Mouse (Mus musculus) lung, embryonic 14.5 days (tissue): ENCODE measurements around the gene Cdcp2. TPM values are rescaled to one million over a fixed set of nuclear protein-coding genes. Genes with fewer than 3 reads are reported as not detected.

Experiments used
- ATAC-seq: fragments of 200-750 bp; cut with Nextera tagmentation; 2 replicates; pipeline ENCODE4 v1.8.0; 2017; ENCODE audit warnings: mild to moderate bottlenecking, moderate TSS enrichment, moderate library complexity; ENCODE audit not compliant: insufficient read depth
- DNase-seq: peaks from one replicate; pipeline ENCODE4 v3.0.0-alpha.2; 2015
- H3K27ac ChIP-seq: fragments of 300-500 bp; sonication (generic); 2 replicates; pipeline ENCODE4 v1.5.1; 2014; ENCODE audit warnings: low read depth, mild to moderate bottlenecking, moderate library complexity
- H3K27me3 ChIP-seq: fragments of 300-500 bp; sonication (generic); 2 replicates; pipeline ENCODE4 v1.6.1; 2014; ENCODE audit warnings: low read length, control low read depth; ENCODE audit not compliant: insufficient read depth
- H3K36me3 ChIP-seq: fragments of 300-500 bp; sonication (generic); 2 replicates; pipeline ENCODE4 v1.6.1; 2014; ENCODE audit warnings: control low read depth; ENCODE audit not compliant: insufficient read depth
- H3K4me1 ChIP-seq: fragments of 300-500 bp; sonication (generic); 2 replicates; pipeline ENCODE4 v1.6.1; 2014; ENCODE audit warnings: antibody characterized with exemption, control low read depth; ENCODE audit not compliant: insufficient read depth
- H3K4me2 ChIP-seq: fragments of 300-500 bp; sonication (generic); 2 replicates; pipeline ENCODE4 v1.6.1; 2014; ENCODE audit warnings: mild to moderate bottlenecking
- H3K4me3 ChIP-seq: fragments of 300-500 bp; sonication (generic); 2 replicates; pipeline ENCODE4 v1.5.1; 2014; ENCODE audit warnings: low read depth, low read length
- H3K9ac ChIP-seq: fragments of 300-500 bp; sonication (generic); 2 replicates; pipeline ENCODE4 v1.6.1; 2014
- H3K9me3 ChIP-seq: fragments of 300-500 bp; sonication (generic); 2 replicates; pipeline ENCODE4 v1.6.1; 2016; ENCODE audit warnings: low read depth, low read length, control low read depth
- CTCF ChIP-seq: IDR thresholded peaks from 2 replicates; pipeline ENCODE4 v1.5.1; 2016; ENCODE audit warnings: antibody characterized with exemption, low read depth
- WGBS: fragments of 180-500 bp; shearing (Covaris S2); extraction: QIAGEN DNeasy Blood & Tissue Kit; methylation state at CpG from one replicate; pipeline ENCODE4 v1.1.7; 2014; 5-methylcytosine and 5-hydroxymethylcytosine counted together
- polyA plus RNA-seq: library from polyadenylated mRNA; unstranded; fragments of >200 nt; fragmentation: Nextera tagmentation; extraction: Ambion mirVana; gene quantifications from 2 replicates; pipeline ENCODE4 v1.2.1, GENCODE M21; 2014

The Cdcp2 gene
- polyA plus RNA-seq, 1 experiment from 2014 or later, result not detected

GRCm38 (mm10) chr4:107152571-107152970, 55.9 kb downstream of the Cdcp2 start:
- H3K9me3 ChIP-seq, result no peaks in the 10 kb centered on the region
- H3K9ac ChIP-seq, result no peak overlapping the region
- TF ChIP-seq CTCF, result no peak
- no peak overlapping the region for H3K4me2 ChIP-seq
- H3K4me1 ChIP-seq, result no peaks in the 10 kb centered on the region
- H3K27me3 ChIP-seq, result no peaks in the 10 kb centered on the region
- H3K27ac ChIP-seq, result no peak overlapping the region
- ATAC-seq (no peak), DNase-seq (no peak)
- H3K36me3 ChIP-seq, result peaks cover 23% of the 10 kb centered on the region
- WGBS, result 74% methylated on average over 8 of the region's 8 CpGs
- no peak overlapping the region for H3K4me3 ChIP-seq

DNA sequence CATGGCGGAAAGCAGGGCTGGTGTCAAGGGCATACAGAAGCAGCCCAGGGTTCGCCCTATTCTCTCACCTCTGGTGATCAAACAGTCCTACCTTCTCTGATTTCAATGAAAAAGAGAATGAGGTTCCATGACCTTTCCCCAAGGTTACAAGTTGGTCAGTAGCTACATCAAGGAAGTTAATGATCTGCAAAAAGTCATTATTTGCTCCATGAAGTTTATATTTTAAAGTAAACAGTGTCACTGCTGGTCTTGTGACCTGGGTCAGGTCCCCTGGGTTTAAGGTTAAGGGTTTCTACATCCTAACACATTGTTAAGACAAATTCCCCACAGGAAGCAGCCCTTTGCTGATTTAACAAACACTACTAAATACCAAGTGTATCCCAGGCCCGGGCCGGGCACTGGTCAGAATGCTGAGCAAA, 60.3 kb downstream of the Cdcp2 start:
- H3K4me2 ChIP-seq, result no peak overlapping the region
- TF ChIP-seq CTCF, result no peak
- WGBS, result 70% methylated on average over 4 of the region's 4 CpGs
- no peak overlapping the region for H3K4me3 ChIP-seq
- DNase-seq (no peak), ATAC-seq (no peak)
- H3K27me3 ChIP-seq, result no peaks in the 10 kb centered on the region
- peaks cover 18% of the 10 kb centered on the region for H3K36me3 ChIP-seq
- H3K4me1 ChIP-seq, result no peaks in the 10 kb centered on the region
- no peaks in the 10 kb centered on the region for H3K9me3 ChIP-seq
- no peak overlapping the region for H3K27ac ChIP-seq
- H3K9ac ChIP-seq, result no peak overlapping the region

- no peak for TF ChIP-seq CTCF
- no peak for DNase-seq
- Histone ChIP-seq H3K4me1 (no peaks in the 10 kb centered on the region), H3K27ac (no peak overlapping the region), H3K4me2 (no peak overlapping the region), H3K4me3 (no peak overlapping the region), H3K9ac (no peak overlapping the region), H3K36me3 (peaks cover 18% of the 10 kb centered on the region), H3K27me3 (no peaks in the 10 kb centered on the region), H3K9me3 (no peaks in the 10 kb centered on the region)
- 79% methylated on average over 11 of the region's 11 CpGs for WGBS
- no peak for ATAC-seq
Measured at GRCm38 (mm10) chr4:107159166-107159773, 62.6 kb downstream of the Cdcp2 start.

- Histone ChIP-seq H3K9ac (no peak overlapping the region), H3K4me3 (no peak overlapping the region), H3K4me1 (no peaks in the 10 kb centered on the region), H3K27me3 (no peaks in the 10 kb centered on the region), H3K9me3 (no peaks in the 10 kb centered on the region), H3K27ac (no peak overlapping the region), H3K4me2 (no peak overlapping the region), H3K36me3 (peaks cover 23% of the 10 kb centered on the region)
- ATAC-seq, result no peak
- TF ChIP-seq CTCF, result no peak
- WGBS, result 86% methylated on average over 8 of the region's 8 CpGs
- no peak for DNase-seq
Measured at GRCm38 (mm10) chr4:107160181-107160580, 63.5 kb downstream of the Cdcp2 start.

Other genes with a start within 250 kb of the Cdcp2 start
- gene Ssbp3, start 186.2 kb upstream of the Cdcp2 start, polyA plus RNA-seq, result 69.5 and 80.2 TPM in 2 replicates
- 106 and 115 TPM in 2 replicates for gene Mrpl37, start 30.0 kb upstream of the Cdcp2 start, polyA plus RNA-seq
- 5.3 and 6.7 TPM in 2 replicates for gene Cyb5rl, start 29.9 kb upstream of the Cdcp2 start, polyA plus RNA-seq
- 321 and 337 TPM in 2 replicates for gene Tmem59, start 81.5 kb downstream of the Cdcp2 start, polyA plus RNA-seq
- gene Tceanc2, start 82.2 kb downstream of the Cdcp2 start, polyA plus RNA-seq, result 17.1 and 28.3 TPM in 2 replicates
- not detected in 2 replicates for gene Ldlrad1, start 112.3 kb downstream of the Cdcp2 start, polyA plus RNA-seq
- 69.0 and 75.2 TPM in 2 replicates for gene Lrrc42, start 156.6 kb downstream of the Cdcp2 start, polyA plus RNA-seq
- 37.6 and 41.4 TPM in 2 replicates for gene Hspb11, start 156.7 kb downstream of the Cdcp2 start, polyA plus RNA-seq
- not detected in 2 replicates for gene Dio1, start 210.3 kb downstream of the Cdcp2 start, polyA plus RNA-seq
- 53.2 and 55.1 TPM in 2 replicates for gene Yipf1, start 217.5 kb downstream of the Cdcp2 start, polyA plus RNA-seq